Mouse (Mus musculus) intestine, embryonic 15.5 days (tissue): Measurements from ENCODE around the gene Ica1. TPM values are rescaled to one million over a fixed set of nuclear protein-coding genes. Genes with fewer than 3 reads are reported as not detected.
A peak's percentile ranks its signal among the peaks of the same experiment; 100 is the strongest.

Experiments
- ATAC-seq: fragments of 200-750 bp; cut with Nextera tagmentation; 2 replicates; pipeline ENCODE4 v1.8.0; 2017; ENCODE audit warnings: moderate TSS enrichment, moderate library complexity
- H3K27ac ChIP-seq: fragments of 300-500 bp; sonication (generic); 2 replicates; pipeline ENCODE4 v1.5.1; 2015; ENCODE audit warnings: mild to moderate bottlenecking, inconsistent platforms
- H3K27me3 ChIP-seq: fragments of 300-500 bp; sonication (generic); replicated peaks from 2 replicates; pipeline ENCODE4 v1.6.1; 2015; ENCODE audit warnings: inconsistent platforms
- H3K36me3 ChIP-seq: fragments of 300-500 bp; sonication (generic); 2 replicates; pipeline ENCODE4 v1.6.1; 2015; ENCODE audit warnings: inconsistent platforms
- H3K4me1 ChIP-seq: fragments of 300-500 bp; sonication (generic); replicated peaks from 2 replicates; pipeline ENCODE4 v1.6.1; 2015; ENCODE audit warnings: inconsistent platforms
- H3K4me2 ChIP-seq: fragments of 300-500 bp; sonication (generic); replicated peaks from 2 replicates; pipeline ENCODE4 v1.6.1; 2015; ENCODE audit warnings: mild to moderate bottlenecking, inconsistent platforms
- H3K4me3 ChIP-seq: fragments of 300-500 bp; sonication (generic); replicated peaks from 2 replicates; pipeline ENCODE4 v1.5.1; 2015; ENCODE audit warnings: inconsistent platforms
- H3K9ac ChIP-seq: fragments of 300-500 bp; sonication (generic); 2 replicates; pipeline ENCODE4 v1.6.1; 2015; ENCODE audit warnings: inconsistent platforms
- H3K9me3 ChIP-seq: fragments of 300-500 bp; sonication (generic); 2 replicates; pipeline ENCODE4 v1.6.1; 2016; ENCODE audit warnings: inconsistent platforms
- WGBS: fragments of 180-500 bp; shearing (Covaris S2); methylation state at CpG from one replicate; pipeline ENCODE4 v1.1.7; 2015; 5-methylcytosine and 5-hydroxymethylcytosine counted together
- polyA plus RNA-seq: library from polyadenylated mRNA; unstranded; fragments of >200 nt; fragmentation: Nextera tagmentation; extraction: Ambion mirVana; gene quantifications from 2 replicates; pipeline ENCODE4 v1.2.1, GENCODE M21; 2015

The Ica1 gene
- polyA plus RNA-seq, 1 experiment from 2014 or later: 19.5 TPM

GRCm38 (mm10) chr6:8738396-8738795 lies 39.9 kb downstream of the Ica1 start:
- 72% methylated on average over 4 of the region's 4 CpGs for WGBS
- Histone ChIP-seq H3K9ac (no peak overlapping the region), H3K27me3 (no peaks in the 10 kb centered on the region), H3K27ac (no peak overlapping the region), H3K4me2 (no peak overlapping the region), H3K4me1 (no peaks in the 10 kb centered on the region), H3K4me3 (no peak overlapping the region), H3K36me3 (no peaks in the 10 kb centered on the region), H3K9me3 (no peaks in the 10 kb centered on the region)
- no peak for ATAC-seq

- ATAC-seq: peak; percentile 13; the same call in 1 of the 2 replicates
- no peaks in the 10 kb centered on the region for H3K36me3 ChIP-seq
- H3K4me1 ChIP-seq: no peaks in the 10 kb centered on the region
- H3K27ac ChIP-seq: no peak overlapping the region
- H3K4me3 ChIP-seq: no peak overlapping the region
- no peaks in the 10 kb centered on the region for H3K27me3 ChIP-seq
- H3K9ac ChIP-seq: no peak overlapping the region
- H3K9me3 ChIP-seq: no peaks in the 10 kb centered on the region
- no peak overlapping the region for H3K4me2 ChIP-seq
These were observed 41.8 kb downstream of the Ica1 start for GRCm38 (mm10) chr6:8736493-8736820.

- ATAC-seq: peak; percentile 76
These were observed 42.4 kb downstream of the Ica1 start for GRCm38 (mm10) chr6:8735657-8736492.

GRCm38 (mm10) chr6:8735044-8735443 lies 43.2 kb downstream of the Ica1 start:
- H3K4me3 ChIP-seq: no peak overlapping the region
- H3K36me3 ChIP-seq: no peaks in the 10 kb centered on the region
- no peak for ATAC-seq
- H3K4me1 ChIP-seq: no peaks in the 10 kb centered on the region
- no peak overlapping the region for H3K27ac ChIP-seq
- no peaks in the 10 kb centered on the region for H3K27me3 ChIP-seq
- 87% methylated on average over 3 of the region's 3 CpGs for WGBS
- no peak overlapping the region for H3K4me2 ChIP-seq
- no peak overlapping the region for H3K9ac ChIP-seq
- no peaks in the 10 kb centered on the region for H3K9me3 ChIP-seq

More at GRCm38 (mm10) chr6:8735657-8736492, 42.4 kb downstream of the Ica1 start:
- Histone ChIP-seq H3K4me3 (no peak overlapping the region), H3K4me1 (no peaks in the 10 kb centered on the region), H3K27me3 (no peaks in the 10 kb centered on the region), H3K27ac (no peak overlapping the region), H3K9ac (no peak overlapping the region), H3K9me3 (no peaks in the 10 kb centered on the region), H3K36me3 (no peaks in the 10 kb centered on the region), H3K4me2 (no peak overlapping the region)
- 56% methylated on average over 8 of the region's 8 CpGs for WGBS

- H3K27me3 ChIP-seq: no peaks in the 10 kb centered on the region
- 40% methylated on average over 5 of the region's 5 CpGs for WGBS
- no peak overlapping the region for H3K4me3 ChIP-seq
- no peak overlapping the region for H3K4me2 ChIP-seq
- H3K36me3 ChIP-seq: no peaks in the 10 kb centered on the region
- no peaks in the 10 kb centered on the region for H3K9me3 ChIP-seq
- no peaks in the 10 kb centered on the region for H3K4me1 ChIP-seq
- peak; percentile 61; the same call in 1 of the 2 replicates for ATAC-seq
- no peak overlapping the region for H3K9ac ChIP-seq
- 0 out of 2 replicates have a peak overlapping the region, but pooled peaks have one; percentile 7 for H3K27ac ChIP-seq
These were observed 45.8 kb downstream of the Ica1 start for GRCm38 (mm10) chr6:8732492-8732891.

GRCm38 (mm10) chr6:8731656-8732191 lies 46.6 kb downstream of the Ica1 start:
- H3K27ac ChIP-seq: no peak overlapping the region
- no peaks in the 10 kb centered on the region for H3K27me3 ChIP-seq
- no peak overlapping the region for H3K9ac ChIP-seq
- WGBS: 49% methylated on average over 4 of the region's 4 CpGs
- no peaks in the 10 kb centered on the region for H3K4me1 ChIP-seq
- no peaks in the 10 kb centered on the region for H3K9me3 ChIP-seq
- no peak overlapping the region for H3K4me3 ChIP-seq
- ATAC-seq: no peak
- H3K36me3 ChIP-seq: no peaks in the 10 kb centered on the region
- H3K4me2 ChIP-seq: no peak overlapping the region

- H3K27ac ChIP-seq: no peak overlapping the region
- no peak for ATAC-seq
- no peaks in the 10 kb centered on the region for H3K9me3 ChIP-seq
- 91% methylated on average over 2 of the region's 2 CpGs for WGBS
- no peaks in the 10 kb centered on the region for H3K4me1 ChIP-seq
- no peaks in the 10 kb centered on the region for H3K36me3 ChIP-seq
- H3K4me2 ChIP-seq: no peak overlapping the region
- H3K4me3 ChIP-seq: no peak overlapping the region
- H3K27me3 ChIP-seq: no peaks in the 10 kb centered on the region
- H3K9ac ChIP-seq: no peak overlapping the region
These were observed 47.9 kb downstream of the Ica1 start for GRCm38 (mm10) chr6:8730433-8730832.

GRCm38 (mm10) chr6:8727806-8728205 lies 50.5 kb downstream of the Ica1 start:
- Histone ChIP-seq H3K36me3 (no peaks in the 10 kb centered on the region), H3K4me3 (no peak overlapping the region), H3K9me3 (no peaks in the 10 kb centered on the region), H3K4me2 (no peak overlapping the region), H3K27ac (no peak overlapping the region), H3K27me3 (no peaks in the 10 kb centered on the region), H3K4me1 (no peaks in the 10 kb centered on the region), H3K9ac (no peak overlapping the region)
- no peak for ATAC-seq
- WGBS: 86% methylated on average over 8 of the region's 8 CpGs

GRCm38 (mm10) chr6:8725610-8726009 lies 52.7 kb downstream of the Ica1 start:
- Histone ChIP-seq H3K4me3 (no peak overlapping the region), H3K36me3 (no peaks in the 10 kb centered on the region), H3K4me2 (no peak overlapping the region), H3K27me3 (no peaks in the 10 kb centered on the region), H3K9ac (no peak overlapping the region), H3K9me3 (no peaks in the 10 kb centered on the region), H3K27ac (no peak overlapping the region), H3K4me1 (no peaks in the 10 kb centered on the region)
- ATAC-seq: no peak
- WGBS: 62% methylated on average over 1 of the region's 1 CpGs

GRCm38 (mm10) chr6:8719692-8720091 lies 58.6 kb downstream of the Ica1 start:
- Histone ChIP-seq H3K36me3 (no peaks in the 10 kb centered on the region), H3K27me3 (no peaks in the 10 kb centered on the region), H3K9ac (no peak overlapping the region), H3K27ac (no peak overlapping the region), H3K4me1 (no peaks in the 10 kb centered on the region), H3K4me2 (no peak overlapping the region), H3K9me3 (no peaks in the 10 kb centered on the region), H3K4me3 (no peak overlapping the region)
- ATAC-seq: no peak
- 88% methylated on average over 2 of the region's 2 CpGs for WGBS

GRCm38 (mm10) chr6:8717967-8718366 lies 60.3 kb downstream of the Ica1 start:
- no peak for ATAC-seq

GRCm38 (mm10) chr6:8716539-8716938 lies 61.7 kb downstream of the Ica1 start:
- Histone ChIP-seq H3K27me3 (no peaks in the 10 kb centered on the region), H3K36me3 (no peaks in the 10 kb centered on the region), H3K4me3 (no peak overlapping the region), H3K9ac (no peak overlapping the region), H3K4me1 (no peaks in the 10 kb centered on the region), H3K4me2 (no peak overlapping the region), H3K27ac (no peak overlapping the region), H3K9me3 (no peaks in the 10 kb centered on the region)
- ATAC-seq: no peak
- WGBS: 89% methylated on average over 2 of the region's 2 CpGs

More at GRCm38 (mm10) chr6:8717967-8718366, 60.3 kb downstream of the Ica1 start:
- H3K27ac ChIP-seq: no peak overlapping the region
- no peak overlapping the region for H3K9ac ChIP-seq
- WGBS: 90% methylated on average over 7 of the region's 7 CpGs
- H3K4me2 ChIP-seq: no peak overlapping the region
- no peak overlapping the region for H3K4me3 ChIP-seq
- H3K4me1 ChIP-seq: no peaks in the 10 kb centered on the region
- H3K36me3 ChIP-seq: no peaks in the 10 kb centered on the region
- no peaks in the 10 kb centered on the region for H3K9me3 ChIP-seq
- no peaks in the 10 kb centered on the region for H3K27me3 ChIP-seq

GRCm38 (mm10) chr6:8711246-8711645 lies 67.0 kb downstream of the Ica1 start:
- no peaks in the 10 kb centered on the region for H3K4me1 ChIP-seq
- ATAC-seq: no peak
- no peaks in the 10 kb centered on the region for H3K9me3 ChIP-seq
- no peak overlapping the region for H3K4me2 ChIP-seq
- no peak overlapping the region for H3K9ac ChIP-seq
- no peaks in the 10 kb centered on the region for H3K36me3 ChIP-seq
- 83% methylated on average over 5 of the region's 5 CpGs for WGBS
- no peak overlapping the region for H3K27ac ChIP-seq
- no peak overlapping the region for H3K4me3 ChIP-seq
- H3K27me3 ChIP-seq: no peaks in the 10 kb centered on the region
